Mouse (Mus musculus): ENCODE measurements around the gene Ifnb1. TPM values are rescaled to one million over a fixed set of nuclear protein-coding genes. Genes with fewer than 3 reads are reported as not detected.
"Not testable (repeated sequence)": the region's sequence is repeated elsewhere in the genome, so short reads cannot be mapped to it uniquely, and the experiment has no call there.

The Ifnb1 gene
- not detected for total RNA-seq (2021)
- long read RNA-seq, experiment 1 = 0 reads
- long read RNA-seq, experiment 2 = 0 reads

- intact Hi-C loops (cut with DNase I; ENCODE audit: low total_unique reads) = no loop called here
- no peak for DNase-seq
Observed at GRCm38 (mm10) chr4:88522674-88523073, at the start of gene Ifnb1. Ifnb1 (minus strand) TSS chr4:88522774.

- intact Hi-C loops (cut with DNase I; ENCODE audit: low total_unique reads) = no loop called here
Observed at GRCm38 (mm10) chr4:88571698-88572097, 49.1 kb upstream of the Ifnb1 start, which contains the start of gene Ifna14. Ifna14 (minus strand) TSS chr4:88571798.

GRCm38 (mm10) chr4:88561791-88562190, 39.2 kb upstream of the Ifnb1 start:
- intact Hi-C loops (cut with DNase I; ENCODE audit: low total_unique reads) = no loop called here
- DNase-seq = no peak

More at GRCm38 (mm10) chr4:88571698-88572097, 49.1 kb upstream of the Ifnb1 start, which contains the start of gene Ifna14:
- no peak for DNase-seq

DNA sequence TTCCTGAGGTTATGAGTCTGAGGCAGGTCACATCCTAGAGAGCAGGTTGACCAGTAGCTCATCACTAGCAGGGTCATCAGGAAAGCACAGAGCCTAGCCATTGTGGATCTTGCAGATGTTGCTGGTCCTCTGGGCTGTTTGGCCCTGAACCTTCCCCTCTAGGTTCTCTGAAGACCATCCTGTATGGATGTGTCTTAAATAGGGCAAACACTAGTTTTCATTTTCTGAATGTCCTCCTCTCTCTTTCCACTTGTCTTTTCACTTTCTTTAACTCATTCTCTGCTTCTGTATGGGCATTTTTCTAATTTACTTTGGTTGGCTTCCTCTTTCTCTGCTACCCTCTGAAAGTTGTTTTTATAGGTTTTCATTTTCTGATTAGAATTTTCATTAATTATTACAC, 35.6 kb upstream of the Ifnb1 start, which contains the start of gene Ifna15:
Ifna15 (minus strand) TSS at position 101 of the 400 bp plus-strand sequence.
- DNase-seq; intact Hi-C loops (cut with DNase I; ENCODE audit: low total_unique reads): not testable (repeated sequence)

DNA sequence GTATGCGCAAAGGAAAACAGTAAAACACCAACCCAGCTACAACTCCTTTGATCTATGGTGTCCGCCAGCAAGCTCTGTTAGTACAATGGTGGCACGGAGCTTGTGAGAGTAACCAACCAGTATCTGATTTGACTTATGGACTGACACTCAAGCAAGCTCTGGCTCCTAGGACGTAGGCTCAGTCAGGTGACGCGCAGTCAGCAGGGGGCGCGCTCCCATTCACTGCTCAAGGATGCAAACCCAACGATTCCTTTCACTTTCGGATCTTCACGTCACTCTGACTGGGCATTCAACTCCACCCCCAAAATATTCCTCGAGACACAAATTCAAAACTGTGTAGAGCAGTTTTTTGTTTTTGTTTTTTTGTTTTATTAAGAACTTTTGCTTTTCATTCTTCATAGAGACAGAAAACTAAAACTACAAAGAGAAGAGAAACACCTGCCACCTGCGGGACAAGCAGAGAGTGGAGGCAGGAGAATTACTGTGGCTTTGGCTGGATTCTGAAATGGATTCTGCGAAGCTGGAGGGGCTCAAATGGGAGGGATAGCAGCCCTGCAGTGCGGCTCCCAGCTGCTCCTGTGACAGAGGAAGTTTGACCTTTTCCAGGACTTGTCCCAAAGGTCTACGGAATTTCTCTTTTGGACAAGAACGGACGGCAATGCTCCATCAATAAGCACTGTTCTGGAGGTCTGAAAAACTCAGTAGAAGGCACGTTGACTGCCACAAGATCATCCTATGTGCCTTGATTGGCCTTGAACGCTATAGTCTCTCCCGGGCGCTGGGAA, 27.8 kb upstream of the Ifnb1 start:
- intact Hi-C loops (cut with DNase I; ENCODE audit: low total_unique reads) = no loop called here
- peak; percentile 69 for DNase-seq

- intact Hi-C loops (cut with DNase I; ENCODE audit: low total_unique reads) = no loop called here
- no peak for DNase-seq
Observed at GRCm38 (mm10) chr4:88547986-88548385, 25.4 kb upstream of the Ifnb1 start.

DNA sequence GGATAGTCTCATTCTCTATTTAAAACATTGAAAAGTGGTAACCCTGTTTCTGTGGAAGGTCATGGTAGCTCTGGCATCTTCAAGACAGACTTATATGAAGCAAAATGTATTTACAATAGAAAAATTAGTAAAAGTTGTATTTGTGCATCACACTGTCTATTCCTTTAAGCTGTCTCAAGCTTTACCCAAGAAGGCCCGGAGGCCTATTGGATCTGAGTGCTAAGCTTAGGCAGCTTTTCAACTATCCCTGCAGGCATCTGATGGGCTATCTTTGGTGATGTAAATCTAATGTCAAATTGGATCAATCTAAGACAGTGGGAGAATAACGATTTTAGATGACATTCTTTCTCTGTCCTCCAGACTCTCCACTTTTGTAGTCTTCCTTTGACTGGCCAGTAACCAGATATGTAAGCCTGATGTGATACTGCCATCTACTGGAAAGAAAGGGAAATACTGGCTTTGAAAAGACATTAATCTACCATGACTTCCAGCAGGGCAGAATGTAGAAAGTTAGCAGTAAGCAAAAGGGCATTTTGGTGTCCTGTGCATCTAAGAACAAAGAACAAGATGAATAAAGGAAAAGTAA, 21.2 kb upstream of the Ifnb1 start:
- DNase-seq = no peak
- intact Hi-C loops (cut with DNase I; ENCODE audit: low total_unique reads) = no loop called here

- no peak for DNase-seq
- intact Hi-C loops (cut with DNase I; ENCODE audit: low total_unique reads) = no loop called here
Observed at GRCm38 (mm10) chr4:88537328-88537727, 14.8 kb upstream of the Ifnb1 start.

DNA sequence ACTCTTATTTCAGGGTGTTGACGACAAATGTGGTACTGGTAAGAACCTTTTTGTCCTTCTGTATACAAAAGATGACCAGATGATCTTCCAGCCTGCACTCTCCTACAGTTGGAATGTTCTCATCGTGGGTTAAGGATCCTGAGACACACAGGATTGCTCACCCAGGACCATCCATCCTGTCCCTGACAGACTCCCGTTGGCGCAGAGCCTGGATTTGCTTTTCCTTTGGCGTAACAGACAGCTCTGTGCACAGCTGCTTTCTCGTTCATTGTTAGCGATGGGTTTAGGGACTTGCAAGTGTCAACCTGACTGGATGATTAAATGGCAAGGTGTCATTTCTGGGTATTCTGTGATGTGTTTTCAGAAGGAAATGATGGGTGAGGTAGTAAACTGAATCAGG, 14.1 kb upstream of the Ifnb1 start:
- DNase-seq = peak; percentile 26
- intact Hi-C loops (cut with DNase I; ENCODE audit: low total_unique reads) = no loop called here

- intact Hi-C loops (cut with DNase I; ENCODE audit: low total_unique reads) = no loop called here
- no peak for DNase-seq
Observed at GRCm38 (mm10) chr4:88535742-88536141, 13.2 kb upstream of the Ifnb1 start.

DNA sequence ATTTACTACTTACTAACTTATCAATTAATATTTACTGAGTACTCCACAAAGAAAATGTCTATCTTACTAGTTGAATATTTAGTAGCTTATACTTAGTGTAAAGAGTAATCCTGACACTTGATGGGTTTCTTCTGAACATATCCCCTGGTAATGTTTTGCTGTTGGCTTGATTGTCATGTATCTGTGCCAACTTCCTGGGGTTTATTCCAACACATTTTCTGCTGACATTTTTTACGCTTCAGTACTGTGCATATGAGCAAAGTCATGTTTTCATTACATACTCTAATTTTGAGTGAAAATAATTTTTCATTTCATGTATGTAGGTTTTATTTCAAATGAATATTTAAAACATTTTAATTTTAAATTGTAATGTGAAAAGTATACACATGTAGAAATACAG, 12.3 kb upstream of the Ifnb1 start:
- intact Hi-C loops (cut with DNase I; ENCODE audit: low total_unique reads) = no loop called here
- no peak for DNase-seq

DNA sequence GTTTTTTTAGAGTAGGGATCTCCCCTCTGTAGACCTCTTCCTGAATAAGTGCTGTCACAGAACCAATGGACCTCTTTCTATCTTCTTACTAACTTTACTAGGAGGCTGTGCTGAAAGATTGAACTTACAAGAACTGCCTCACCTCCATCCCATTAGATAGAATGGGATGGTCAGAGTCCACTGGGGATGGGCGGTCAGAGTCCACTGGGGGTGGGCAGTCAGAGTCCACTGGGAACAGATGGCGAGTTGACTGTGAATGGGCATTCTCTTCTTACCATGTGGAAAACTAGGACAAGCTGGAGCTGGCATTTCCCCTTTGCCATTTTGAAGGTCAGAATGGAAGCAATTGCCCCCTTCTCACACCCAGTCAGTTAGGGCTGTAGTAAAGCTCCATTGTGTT, 10.9 kb upstream of the Ifnb1 start:
- DNase-seq = no peak
- intact Hi-C loops (cut with DNase I; ENCODE audit: low total_unique reads) = no loop called here

DNA sequence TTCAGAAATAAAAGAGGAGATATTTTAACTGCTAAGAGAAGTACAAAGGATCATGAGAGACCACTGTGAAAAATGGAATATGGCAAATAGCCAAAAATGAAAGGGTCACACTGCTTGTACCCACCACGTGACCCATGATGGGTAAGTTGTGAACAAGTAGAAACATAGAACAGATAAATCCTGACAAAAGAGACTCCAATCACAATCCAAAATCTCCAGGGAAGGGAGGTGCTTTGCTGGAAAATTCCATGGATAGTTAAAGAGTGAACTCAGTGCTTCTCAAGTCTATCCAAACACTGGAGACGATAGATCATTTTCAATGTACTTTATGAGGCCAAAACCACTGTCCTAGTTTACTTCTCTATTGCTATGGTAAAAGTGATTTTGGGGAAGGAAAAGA, 8.3 kb upstream of the Ifnb1 start:
- no peak for DNase-seq
- intact Hi-C loops (cut with DNase I; ENCODE audit: low total_unique reads) = no loop called here

- DNase-seq = no peak
- intact Hi-C loops (cut with DNase I; ENCODE audit: low total_unique reads) = no loop called here
Observed at GRCm38 (mm10) chr4:88530271-88530670, 7.7 kb upstream of the Ifnb1 start.

DNA sequence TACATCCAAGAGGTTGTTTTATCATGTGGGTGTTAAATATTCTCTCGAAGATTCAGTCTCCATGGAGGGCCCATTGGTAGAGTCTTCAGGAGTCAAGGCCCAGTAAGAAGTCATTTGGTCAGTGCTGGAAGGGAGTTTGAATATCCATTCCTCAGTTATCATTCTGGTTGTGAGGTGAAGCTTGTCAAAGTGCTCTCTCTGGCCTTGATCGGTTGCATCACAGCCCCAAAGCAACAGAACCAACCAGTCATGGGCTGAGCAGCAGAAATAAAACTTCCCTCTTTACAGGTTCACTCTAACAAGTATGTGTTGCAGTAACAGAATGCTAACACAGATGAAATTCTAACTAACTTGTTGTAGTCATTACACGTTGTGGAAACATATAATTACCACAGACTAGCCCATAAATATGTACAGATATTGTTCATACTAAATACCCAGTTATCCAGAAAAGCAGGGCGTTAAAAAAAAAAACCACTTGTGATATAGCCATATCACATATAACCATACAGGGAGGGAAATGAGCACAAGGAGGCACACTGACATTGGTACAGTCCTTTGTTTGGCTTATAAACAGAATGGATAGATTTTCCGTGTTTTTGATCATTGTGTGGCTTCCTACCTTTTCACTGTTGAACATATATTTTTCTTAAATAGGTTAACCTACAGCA, 3.9 kb upstream of the Ifnb1 start:
- intact Hi-C loops (cut with DNase I; ENCODE audit: low total_unique reads) = no loop called here
- DNase-seq = no peak

DNA sequence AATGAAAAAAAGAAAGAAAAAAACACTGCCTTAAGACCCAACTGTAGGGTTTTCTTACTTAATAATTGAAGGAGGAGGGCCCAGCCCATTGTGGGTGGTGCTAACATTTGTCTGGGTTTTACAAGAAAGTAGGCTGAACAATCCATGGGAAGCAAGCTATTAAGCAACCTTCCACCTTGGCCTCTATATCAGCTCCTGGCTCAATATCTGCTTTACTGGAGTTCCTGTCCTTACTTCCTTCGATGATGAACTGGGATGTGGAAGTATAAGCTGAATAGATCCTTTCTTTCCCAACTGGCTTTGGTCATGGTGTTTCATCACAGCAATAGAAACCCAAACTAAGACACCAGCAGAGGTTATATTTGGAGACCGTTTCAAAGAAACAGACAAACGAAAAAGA, 2.8 kb upstream of the Ifnb1 start:
- intact Hi-C loops (cut with DNase I; ENCODE audit: low total_unique reads) = no loop called here
- no peak for DNase-seq

DNA sequence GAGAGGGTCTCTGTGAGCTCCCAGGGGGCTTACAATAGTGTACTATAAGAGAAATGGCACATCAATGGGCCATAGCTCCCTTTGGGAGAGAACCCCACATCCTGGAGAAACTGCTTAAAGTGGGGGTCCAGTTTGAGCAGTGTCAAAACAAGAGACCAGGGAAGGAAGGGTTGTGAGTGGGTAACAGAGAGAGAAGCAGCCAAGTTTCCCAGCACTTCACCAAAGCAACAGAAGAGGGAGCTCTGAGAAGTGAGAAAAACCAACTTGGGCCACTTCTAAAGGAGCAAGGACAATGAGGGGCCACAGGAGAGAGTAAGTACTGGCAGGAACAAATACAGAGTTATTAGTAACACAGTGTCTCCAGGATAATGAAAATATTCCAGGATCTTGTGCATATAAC, 667 bp upstream of the Ifnb1 start:
- no peak for DNase-seq
- intact Hi-C loops (cut with DNase I; ENCODE audit: low total_unique reads) = no loop called here

DNA sequence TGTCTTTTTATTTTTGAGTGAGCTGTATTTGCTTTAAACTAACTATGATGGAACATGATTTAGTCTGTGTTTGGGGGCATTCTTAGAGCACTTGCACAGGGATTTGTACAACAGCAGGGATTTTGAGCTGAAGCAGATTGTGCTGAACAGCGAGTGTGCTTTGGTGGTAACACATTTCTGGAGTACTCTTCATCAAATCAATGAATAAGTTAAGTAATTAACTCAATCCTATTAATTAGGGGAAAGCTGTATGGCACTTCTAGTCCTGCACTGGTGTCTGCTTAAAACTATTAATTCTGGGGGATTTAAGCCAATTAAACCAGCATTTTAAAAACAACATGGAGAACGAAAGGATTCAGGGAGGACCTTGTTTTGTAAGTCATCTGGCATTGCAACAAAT, 4.6 kb downstream of the Ifnb1 start:
- intact Hi-C loops (cut with DNase I; ENCODE audit: low total_unique reads) = no loop called here
- DNase-seq = no peak

DNA sequence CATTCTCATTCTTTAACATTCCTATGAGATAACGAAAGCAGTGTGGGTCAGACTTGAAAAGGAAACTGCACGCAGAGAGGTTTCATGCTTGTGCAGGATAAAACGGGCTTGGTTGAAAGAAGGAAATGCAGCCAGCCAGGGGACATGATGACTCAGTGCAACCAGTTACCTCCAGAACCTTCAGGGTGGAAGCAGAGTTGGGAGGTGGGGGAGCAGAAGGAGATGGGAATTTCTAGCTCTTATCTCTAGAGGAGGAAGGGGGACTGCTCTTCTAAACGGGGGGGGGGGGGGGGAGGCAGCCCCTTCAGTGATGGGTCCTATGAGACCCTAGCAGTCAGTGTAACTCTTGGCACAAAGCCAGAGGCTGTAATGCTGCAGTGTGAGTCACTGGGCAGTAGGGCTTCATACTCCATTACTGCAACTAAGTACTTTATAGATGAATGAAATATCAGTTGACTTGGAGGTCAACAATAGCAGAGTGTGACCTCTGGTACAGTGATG, 6.8 kb downstream of the Ifnb1 start:
- intact Hi-C loops (cut with DNase I; ENCODE audit: low total_unique reads) = no loop called here
- DNase-seq = no peak

DNA sequence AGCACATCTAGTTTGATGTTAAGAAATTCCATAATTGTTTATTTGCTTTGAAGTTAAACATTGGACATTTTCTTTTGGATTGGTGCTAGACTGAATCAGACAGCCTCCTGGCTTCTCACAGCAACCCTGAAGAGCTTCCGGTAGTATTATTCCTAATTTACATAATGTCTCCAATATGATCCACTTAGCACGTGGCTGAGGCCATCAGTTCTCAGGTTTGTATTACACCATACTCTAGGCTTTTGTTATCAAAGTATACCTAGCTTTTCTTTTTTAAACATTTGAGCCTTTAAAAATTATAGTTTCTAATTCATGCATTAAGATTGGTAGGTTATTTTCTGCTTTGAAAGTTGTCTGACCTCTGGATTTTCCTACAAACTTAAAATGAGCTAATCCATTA, 7.3 kb downstream of the Ifnb1 start:
- intact Hi-C loops (cut with DNase I; ENCODE audit: low total_unique reads) = no loop called here
- no peak for DNase-seq

Measured in gastrocnemius, postnatal 14 days (tissue).